Mouse (Mus musculus) ovary, adult 18-20 months (tissue): ENCODE data around the gene Lin37.

ENCODE experiments used
- DNase-seq: peaks from one replicate; pipeline ENCODE4 v3.0.0; 2022; ENCODE audit warnings: low spot score, mixed read lengths

Lin37 gene

GRCm38 (mm10) chr7:30552102-30553020, 7.3 kb downstream of the Lin37 start, which contains the start of the genes Hspb6 and Proser3:
Gene Hspb6, plus strand, starts transcription at chr7:30552178.
Gene Proser3, minus strand, starts transcription at chr7:30552299.
- DNase-seq: peak; percentile 96

GRCm38 (mm10) chr7:30551445-30552101, 8.1 kb downstream of the Lin37 start:
- DNase-seq: no peak

GRCm38 (mm10) chr7:30550603-30551002, 9.0 kb downstream of the Lin37 start:
- no peak for DNase-seq

GRCm38 (mm10) chr7:30549880-30550279, 9.8 kb downstream of the Lin37 start:
- DNase-seq: no peak

GRCm38 (mm10) chr7:30544327-30544726, 15.3 kb downstream of the Lin37 start:
- no peak for DNase-seq

- DNase-seq: no peak
Measured at GRCm38 (mm10) chr7:30540572-30540971, 19.1 kb downstream of the Lin37 start.

- DNase-seq: peak; percentile 94
Measured at GRCm38 (mm10) chr7:30534633-30535577, 24.7 kb downstream of the Lin37 start, which contains the start of gene Arhgap33. Gene Arhgap33, minus strand, starts transcription at chr7:30535060.

- no peak for DNase-seq
Measured at GRCm38 (mm10) chr7:30533941-30534632, 25.6 kb downstream of the Lin37 start.

- no peak for DNase-seq
Measured at GRCm38 (mm10) chr7:30532931-30533330, 26.7 kb downstream of the Lin37 start.

- DNase-seq: no peak
Measured at GRCm38 (mm10) chr7:30531291-30531815, 28.3 kb downstream of the Lin37 start.

- DNase-seq: no peak
Measured at GRCm38 (mm10) chr7:30526981-30527380, 32.7 kb downstream of the Lin37 start.

GRCm38 (mm10) chr7:30526399-30526798, 33.2 kb downstream of the Lin37 start:
- no peak for DNase-seq

- no peak for DNase-seq
Measured at GRCm38 (mm10) chr7:30525954-30526353, 33.7 kb downstream of the Lin37 start.

GRCm38 (mm10) chr7:30524487-30524886, 35.2 kb downstream of the Lin37 start:
- DNase-seq: no peak

GRCm38 (mm10) chr7:30522871-30523270, 36.8 kb downstream of the Lin37 start:
- DNase-seq: no peak

- DNase-seq: no peak
Measured at GRCm38 (mm10) chr7:30520856-30521255, 38.8 kb downstream of the Lin37 start.

GRCm38 (mm10) chr7:30520396-30520795, 39.2 kb downstream of the Lin37 start:
- DNase-seq: no peak

GRCm38 (mm10) chr7:30518325-30518724, 41.3 kb downstream of the Lin37 start:
- DNase-seq: no peak

- DNase-seq: no peak
Measured at GRCm38 (mm10) chr7:30515003-30515760, 44.5 kb downstream of the Lin37 start.

- DNase-seq: no peak
Measured at GRCm38 (mm10) chr7:30508061-30508460, 51.6 kb downstream of the Lin37 start.
